Mouse (Mus musculus) forebrain, postnatal 0 days (tissue): ENCODE measurements around the gene Rsad1. TPM values are rescaled to one million over a fixed set of nuclear protein-coding genes. Genes with fewer than 3 reads are reported as not detected.

Experiments used
- ATAC-seq: fragments of 200-750 bp; cut with Nextera tagmentation; 2 replicates; pipeline ENCODE4 v1.8.0; 2017; ENCODE audit warnings: mild to moderate bottlenecking, moderate library complexity
- DNase-seq: peaks from one replicate; pipeline ENCODE4 v3.0.0-alpha.2; 2015
- H3K27ac ChIP-seq: fragments of 300-500 bp; sonication (generic); 2 replicates; pipeline ENCODE4 v1.5.1; 2014; ENCODE audit warnings: low read depth, mild to moderate bottlenecking, antibody characterized with exemption, low read length, moderate library complexity, mixed read lengths
- H3K27me3 ChIP-seq: fragments of 300-500 bp; sonication (generic); 2 replicates; pipeline ENCODE4 v1.6.1; 2014; ENCODE audit warnings: mild to moderate bottlenecking, low read length, mixed read lengths; ENCODE audit not compliant: insufficient read depth
- H3K36me3 ChIP-seq: fragments of 300-500 bp; sonication (generic); 2 replicates; pipeline ENCODE4 v1.6.1; 2014; ENCODE audit warnings: mild to moderate bottlenecking, moderate library complexity; ENCODE audit not compliant: insufficient read depth
- H3K4me1 ChIP-seq: fragments of 300-500 bp; sonication (generic); 2 replicates; pipeline ENCODE4 v1.6.1; 2014; ENCODE audit warnings: antibody characterized with exemption; ENCODE audit not compliant: insufficient read depth
- H3K4me2 ChIP-seq: fragments of 300-500 bp; sonication (generic); 2 replicates; pipeline ENCODE4 v1.6.1; 2014; ENCODE audit warnings: low read depth, mild to moderate bottlenecking, moderate library complexity
- H3K4me3 ChIP-seq: fragments of 300-500 bp; sonication (generic); 2 replicates; pipeline ENCODE4 v1.5.1; 2014; ENCODE audit warnings: low read depth, low read length, mixed read lengths
- H3K9ac ChIP-seq: fragments of 300-500 bp; sonication (generic); 2 replicates; pipeline ENCODE4 v1.6.1; 2014; ENCODE audit warnings: mild to moderate bottlenecking
- H3K9me3 ChIP-seq: fragments of 300-500 bp; sonication (generic); 2 replicates; pipeline ENCODE4 v1.6.1; 2016; ENCODE audit warnings: low read length
- CTCF ChIP-seq: sonication (generic); IDR thresholded peaks from 2 replicates; pipeline ENCODE4 v1.5.1; 2016; ENCODE audit warnings: antibody characterized with exemption, control low read depth, low read depth
- WGBS: fragments of 180-500 bp; shearing (Covaris S2); extraction: QIAGEN DNeasy Blood & Tissue Kit; methylation state at CpG from one replicate; pipeline ENCODE4 v1.1.7; 2014; 5-methylcytosine and 5-hydroxymethylcytosine counted together
- polyA plus RNA-seq: library from polyadenylated mRNA; unstranded; fragments of >200 nt; fragmentation: Nextera tagmentation; extraction: Ambion mirVana; gene quantifications from 2 replicates; pipeline ENCODE4 v1.2.1, GENCODE M21; 2015
- total RNA-seq: library from RNA; depleted of rRNA; stranded (reverse); fragments of >200 nt; gene quantifications from 2 replicates; pipeline ENCODE4 v1.2.3, GENCODE M21; 2014

Rsad1 gene
- total and polyA plus RNA-seq, 2 experiments from 2014 or later = 8.8 to 12.2 TPM

DNA sequence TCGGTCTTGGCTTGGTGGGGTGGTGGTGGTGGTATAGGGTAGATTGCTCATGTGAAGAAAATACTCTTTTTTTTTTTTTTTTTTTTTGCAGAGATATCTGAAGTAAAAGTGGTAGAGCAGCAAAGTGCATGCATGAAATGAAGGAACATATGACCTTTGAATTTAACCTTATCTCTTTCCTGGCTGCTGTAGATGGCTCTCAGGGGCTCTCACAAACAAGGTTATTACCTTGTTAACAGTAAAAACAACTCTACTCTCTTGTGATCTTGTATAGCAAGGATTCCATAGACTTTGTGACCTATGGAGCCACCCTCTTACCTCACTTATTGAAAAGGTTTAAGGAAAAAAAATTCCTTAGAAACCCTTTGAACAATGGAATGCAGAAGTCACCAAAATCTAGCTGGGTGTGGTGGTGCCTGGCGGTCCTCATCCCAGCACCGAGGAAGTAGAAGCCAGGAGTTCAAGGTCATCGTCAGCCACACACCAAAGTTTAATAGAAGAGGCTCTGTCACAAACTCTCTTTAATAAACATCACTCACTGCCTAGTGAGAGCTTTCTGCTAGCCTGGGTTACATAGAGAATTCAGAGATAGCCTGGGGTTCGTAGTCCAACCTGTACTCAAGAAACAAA, 31.2 kb upstream of the Rsad1 start:
- H3K4me1 ChIP-seq = no peaks in the 10 kb centered on the region
- no peaks in the 10 kb centered on the region for H3K27me3 ChIP-seq
- no peaks in the 10 kb centered on the region for H3K9me3 ChIP-seq
- no peaks in the 10 kb centered on the region for H3K36me3 ChIP-seq
- no peak overlapping the region for H3K4me3 ChIP-seq
- WGBS = 90% methylated on average over 5 of the region's 5 CpGs
- TF ChIP-seq CTCF = no peak
- H3K27ac ChIP-seq = no peak overlapping the region
- DNase-seq (no peak), ATAC-seq (no peak)
- H3K9ac ChIP-seq = no peak overlapping the region
- H3K4me2 ChIP-seq = no peak overlapping the region

- no peak for ATAC-seq
- Histone ChIP-seq H3K4me2 (no peak overlapping the region), H3K27me3 (no peaks in the 10 kb centered on the region), H3K9me3 (no peaks in the 10 kb centered on the region), H3K9ac (no peak overlapping the region), H3K36me3 (no peaks in the 10 kb centered on the region), H3K4me1 (no peaks in the 10 kb centered on the region), H3K27ac (no peak overlapping the region), H3K4me3 (no peak overlapping the region)
- WGBS = 84% methylated on average over 9 of the region's 9 CpGs
- TF ChIP-seq CTCF = no peak
- DNase-seq = no peak
Observed at GRCm38 (mm10) chr11:94576361-94576760, 27.3 kb upstream of the Rsad1 start.

- H3K4me1 ChIP-seq = no peaks in the 10 kb centered on the region
- no peak overlapping the region for H3K27ac ChIP-seq
- ATAC-seq (no peak), DNase-seq (no peak)
- no peak overlapping the region for H3K9ac ChIP-seq
- no peaks in the 10 kb centered on the region for H3K9me3 ChIP-seq
- no peak overlapping the region for H3K4me3 ChIP-seq
- no peak overlapping the region for H3K4me2 ChIP-seq
- TF ChIP-seq CTCF = no peak
- no peaks in the 10 kb centered on the region for H3K36me3 ChIP-seq
- H3K27me3 ChIP-seq = no peaks in the 10 kb centered on the region
- 88% methylated on average over 2 of the region's 2 CpGs for WGBS
Observed at GRCm38 (mm10) chr11:94575036-94575435, 26.0 kb upstream of the Rsad1 start.

GRCm38 (mm10) chr11:94574560-94574959, 25.5 kb upstream of the Rsad1 start:
- no peaks in the 10 kb centered on the region for H3K27me3 ChIP-seq
- no peak overlapping the region for H3K27ac ChIP-seq
- H3K9me3 ChIP-seq = no peaks in the 10 kb centered on the region
- 28% methylated on average over 5 of the region's 7 CpGs for WGBS
- no peak overlapping the region for H3K4me3 ChIP-seq
- ATAC-seq (no peak), DNase-seq (no peak)
- H3K36me3 ChIP-seq = no peaks in the 10 kb centered on the region
- H3K9ac ChIP-seq = no peak overlapping the region
- no peak for TF ChIP-seq CTCF
- H3K4me1 ChIP-seq = no peaks in the 10 kb centered on the region
- H3K4me2 ChIP-seq = no peak overlapping the region

DNA sequence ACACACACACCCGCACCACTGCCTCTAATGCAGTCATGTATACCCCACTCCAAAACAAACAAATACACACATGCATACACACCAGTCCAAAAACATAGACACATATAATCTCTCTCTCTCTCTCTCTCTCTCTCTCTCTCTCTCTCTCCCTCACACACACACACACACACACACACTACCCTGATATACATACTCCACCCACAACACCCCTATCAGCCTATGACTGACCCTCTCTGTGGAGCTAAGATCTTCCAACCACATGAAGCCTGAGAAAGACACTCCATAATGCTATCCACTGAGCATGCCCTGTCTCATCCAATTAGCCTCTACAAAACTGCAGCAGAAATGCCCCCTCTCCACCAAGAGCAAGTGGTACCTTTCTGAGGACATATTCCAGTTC, 22.8 kb upstream of the Rsad1 start:
- ATAC-seq (no peak), DNase-seq (no peak)
- no peak for TF ChIP-seq CTCF
- Histone ChIP-seq H3K4me3 (no peak overlapping the region), H3K27ac (no peak overlapping the region), H3K9me3 (no peaks in the 10 kb centered on the region), H3K27me3 (no peaks in the 10 kb centered on the region), H3K4me1 (no peaks in the 10 kb centered on the region), H3K36me3 (no peaks in the 10 kb centered on the region), H3K9ac (no peak overlapping the region), H3K4me2 (no peak overlapping the region)
- 95% methylated on average over 1 of the region's 1 CpGs for WGBS

DNA sequence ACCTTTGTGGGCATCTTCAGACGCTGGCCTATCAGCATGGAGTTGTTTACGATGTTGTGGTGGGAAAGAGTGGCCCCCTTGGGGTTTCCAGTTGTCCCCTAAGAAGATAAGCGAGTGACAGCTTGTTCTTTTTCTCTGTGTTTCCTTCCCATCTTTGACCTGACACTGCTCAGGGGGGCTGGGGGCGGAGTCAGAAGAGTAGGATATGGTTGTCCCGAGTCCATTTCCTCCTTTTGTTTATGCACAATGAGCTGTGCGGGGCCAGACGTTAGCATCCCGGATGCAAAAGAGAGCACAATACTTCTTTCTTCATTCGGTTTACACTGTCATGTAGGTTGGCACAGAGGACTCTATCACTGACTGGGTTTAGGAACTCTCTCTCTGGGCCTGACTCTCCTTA, 21.6 kb upstream of the Rsad1 start:
- no peak overlapping the region for H3K27ac ChIP-seq
- H3K4me1 ChIP-seq = no peaks in the 10 kb centered on the region
- WGBS = 51% methylated on average over 9 of the region's 9 CpGs
- TF ChIP-seq CTCF = no peak
- no peak overlapping the region for H3K4me3 ChIP-seq
- no peak overlapping the region for H3K9ac ChIP-seq
- H3K4me2 ChIP-seq = no peak overlapping the region
- DNase-seq (no peak), ATAC-seq (no peak)
- H3K36me3 ChIP-seq = no peaks in the 10 kb centered on the region
- H3K9me3 ChIP-seq = no peaks in the 10 kb centered on the region
- H3K27me3 ChIP-seq = no peaks in the 10 kb centered on the region

DNA sequence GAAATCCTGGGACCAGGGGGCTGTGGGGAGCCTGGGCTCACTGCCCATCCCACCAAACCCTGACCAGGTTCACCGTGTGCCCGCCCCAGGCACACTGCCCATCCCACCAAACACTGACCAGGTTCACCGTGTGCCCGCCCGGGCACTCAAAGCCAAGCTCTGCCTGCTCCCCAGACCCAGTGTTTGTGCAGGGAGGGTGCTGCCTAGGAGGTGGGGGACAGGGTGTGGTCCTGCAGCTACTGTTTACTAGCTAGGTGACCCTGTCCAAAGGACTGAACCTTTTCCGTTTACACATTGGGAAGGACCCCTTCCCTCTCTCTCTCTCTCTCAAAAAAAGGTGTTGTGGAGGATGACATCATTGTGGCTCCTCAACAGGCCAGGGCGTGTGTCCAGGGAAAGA, 18.3 kb upstream of the Rsad1 start:
- Histone ChIP-seq H3K9me3 (no peaks in the 10 kb centered on the region), H3K27ac (no peak overlapping the region), H3K27me3 (no peaks in the 10 kb centered on the region), H3K4me1 (peaks cover 6% of the 10 kb centered on the region; the same call in 1 of the 2 replicates), H3K4me2 (no peak overlapping the region), H3K9ac (no peak overlapping the region), H3K4me3 (no peak overlapping the region), H3K36me3 (no peaks in the 10 kb centered on the region)
- ATAC-seq = no peak
- no peak for DNase-seq
- 88% methylated on average over 7 of the region's 7 CpGs for WGBS
- TF ChIP-seq CTCF = no peak

DNA sequence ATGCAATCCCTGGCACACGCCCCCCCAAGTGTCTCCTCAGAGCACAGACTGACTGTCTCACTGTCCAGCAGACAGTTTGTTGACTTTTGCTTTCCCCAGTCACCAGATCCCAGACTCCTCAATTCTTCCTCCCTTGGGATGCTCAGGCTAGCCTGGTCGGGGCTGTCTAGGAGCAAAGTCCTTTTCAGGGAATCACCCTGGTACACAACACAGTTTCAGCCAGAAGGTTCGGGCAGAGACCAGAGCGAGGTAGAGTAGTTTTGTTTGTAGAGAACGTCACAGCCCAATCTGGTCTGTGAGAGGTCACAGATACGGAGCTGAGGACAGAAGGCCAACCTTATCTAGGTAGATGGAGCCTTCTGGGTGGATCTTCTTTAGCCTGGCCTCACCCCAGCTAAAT, 17.5 kb upstream of the Rsad1 start:
- Histone ChIP-seq H3K27ac (no peak overlapping the region), H3K4me1 (peaks cover 6% of the 10 kb centered on the region; the same call in 1 of the 2 replicates), H3K4me3 (no peak overlapping the region), H3K36me3 (no peaks in the 10 kb centered on the region), H3K4me2 (no peak overlapping the region), H3K9me3 (no peaks in the 10 kb centered on the region), H3K9ac (no peak overlapping the region), H3K27me3 (no peaks in the 10 kb centered on the region)
- 85% methylated on average over 6 of the region's 6 CpGs for WGBS
- ATAC-seq = no peak
- no peak for TF ChIP-seq CTCF
- no peak for DNase-seq
